Mouse (Mus musculus) E14TG2a.4 (cell line): ENCODE measurements around the gene Dync2h1.

Experiments used
- CTCF ChIP-seq: conservative IDR thresholded peaks from 2 replicates; pipeline ENCODE4 v1.5.1; 2014; ENCODE audit warnings: low read length
- POU5F1 ChIP-seq: IDR thresholded peaks from 2 replicates; pipeline ENCODE4 v1.6.1; 2014; ENCODE audit warnings: low read length, borderline replicate concordance

DNA sequence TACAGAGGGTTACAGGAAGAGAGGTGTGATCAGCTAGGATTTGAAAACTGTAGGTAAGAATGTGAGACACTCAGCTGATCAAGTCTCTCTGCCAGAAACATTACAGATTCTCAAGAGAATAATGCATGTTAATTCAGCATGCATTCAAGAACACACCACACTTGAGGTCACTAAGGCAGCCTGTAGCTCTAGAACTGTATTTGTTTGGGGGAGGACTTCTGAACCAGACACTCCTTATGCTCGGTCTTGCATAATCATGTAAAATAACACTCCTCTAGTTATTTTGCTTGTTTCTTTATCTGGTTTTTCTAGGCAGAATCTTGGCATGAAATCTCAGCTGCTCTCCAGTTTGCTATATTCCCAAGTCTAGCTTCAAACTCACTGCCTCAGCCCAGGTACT lies 282.6 kb downstream of the Dync2h1 start:
- TF ChIP-seq CTCF (no peak), POU5F1 (no peak)
